Mouse (Mus musculus) hindbrain, embryonic 16.5 days (tissue): ENCODE data around the gene Erp44. TPM values are rescaled to one million over a fixed set of nuclear protein-coding genes. Genes with fewer than 3 reads are reported as not detected.

Experiments used
- ATAC-seq: fragments of 200-750 bp; cut with Nextera tagmentation; 2 replicates; pipeline ENCODE4 v1.8.0; 2017; ENCODE audit warnings: moderate TSS enrichment, moderate library complexity
- H3K27ac ChIP-seq: fragments of 300-500 bp; sonication (generic); 2 replicates; pipeline ENCODE4 v1.5.1; 2014; ENCODE audit warnings: low read depth, mild to moderate bottlenecking, control low read depth, low read length, moderate library complexity
- H3K27me3 ChIP-seq: fragments of 300-500 bp; sonication (generic); replicated peaks from 2 replicates; pipeline ENCODE4 v1.6.1; 2014; ENCODE audit warnings: low read length; ENCODE audit not compliant: control insufficient read depth, insufficient read depth
- H3K36me3 ChIP-seq: fragments of 300-500 bp; sonication (generic); 2 replicates; pipeline ENCODE4 v1.6.1; 2014; ENCODE audit warnings: mild to moderate bottlenecking, low read length, moderate library complexity, mixed read lengths; ENCODE audit not compliant: control insufficient read depth, insufficient read depth
- H3K4me1 ChIP-seq: fragments of 300-500 bp; sonication (generic); 2 replicates; pipeline ENCODE4 v1.6.1; 2014; ENCODE audit warnings: low read depth, low read length; ENCODE audit not compliant: control insufficient read depth, insufficient read depth
- H3K4me2 ChIP-seq: fragments of 300-500 bp; sonication (generic); 2 replicates; pipeline ENCODE4 v1.6.1; 2014; ENCODE audit warnings: mild to moderate bottlenecking, low read length, control low read depth, moderate library complexity
- H3K4me3 ChIP-seq: fragments of 300-500 bp; sonication (generic); 2 replicates; pipeline ENCODE4 v1.5.1; 2014; ENCODE audit warnings: mild to moderate bottlenecking, low read length, control low read depth, moderate library complexity
- H3K9ac ChIP-seq: fragments of 300-500 bp; sonication (generic); 2 replicates; pipeline ENCODE4 v1.6.1; 2014; ENCODE audit warnings: low read depth, mild to moderate bottlenecking, control low read depth, low read length, moderate library complexity
- H3K9me3 ChIP-seq: fragments of 300-500 bp; sonication (generic); 2 replicates; pipeline ENCODE4 v1.6.1; 2014; ENCODE audit warnings: mild to moderate bottlenecking, low read length, moderate library complexity; ENCODE audit not compliant: control insufficient read depth
- WGBS: fragments of 180-500 bp; shearing (Covaris S2); extraction: QIAGEN DNeasy Blood & Tissue Kit; methylation state at CpG from one replicate; pipeline ENCODE4 v1.1.7; 2014; 5-methylcytosine and 5-hydroxymethylcytosine counted together
- polyA plus RNA-seq: library from polyadenylated mRNA; unstranded; fragments of >200 nt; fragmentation: Nextera tagmentation; extraction: Ambion mirVana; gene quantifications from 2 replicates; pipeline ENCODE4 v1.2.1, GENCODE M21; 2015

Erp44 gene
- polyA plus RNA-seq, 1 experiment from 2014 or later: 64.2 TPM

- no peak overlapping the region for H3K27ac ChIP-seq
- H3K4me1 ChIP-seq: no peaks in the 10 kb centered on the region
- no peak overlapping the region for H3K4me3 ChIP-seq
- no peak for ATAC-seq
- H3K9me3 ChIP-seq: no peaks in the 10 kb centered on the region
- peaks cover 7% of the 10 kb centered on the region for H3K36me3 ChIP-seq
- 92% methylated on average over 8 of the region's 8 CpGs for WGBS
- H3K9ac ChIP-seq: no peak overlapping the region
- H3K27me3 ChIP-seq: no peaks in the 10 kb centered on the region
- no peak overlapping the region for H3K4me2 ChIP-seq
Observed at GRCm38 (mm10) chr4:48198447-48198846, 80.9 kb downstream of the Erp44 start.

- Histone ChIP-seq H3K4me3 (no peak overlapping the region), H3K9me3 (no peaks in the 10 kb centered on the region), H3K9ac (no peak overlapping the region), H3K4me1 (no peaks in the 10 kb centered on the region), H3K27me3 (no peaks in the 10 kb centered on the region), H3K4me2 (no peak overlapping the region), H3K36me3 (peaks cover 7% of the 10 kb centered on the region), H3K27ac (no peak overlapping the region)
- 85% methylated on average over 3 of the region's 3 CpGs for WGBS
- no peak for ATAC-seq
Observed at GRCm38 (mm10) chr4:48197925-48198324, 81.4 kb downstream of the Erp44 start.

- no peak for ATAC-seq
- H3K4me3 ChIP-seq: no peak overlapping the region
- no peak overlapping the region for H3K9ac ChIP-seq
- no peak overlapping the region for H3K4me2 ChIP-seq
- 86% methylated on average over 8 of the region's 8 CpGs for WGBS
- no peak overlapping the region for H3K27ac ChIP-seq
- no peaks in the 10 kb centered on the region for H3K27me3 ChIP-seq
- no peaks in the 10 kb centered on the region; the same call in 1 of the 2 replicates for H3K4me1 ChIP-seq
- no peaks in the 10 kb centered on the region for H3K9me3 ChIP-seq
- H3K36me3 ChIP-seq: peaks cover 5% of the 10 kb centered on the region; the same call in 1 of the 2 replicates
Observed at GRCm38 (mm10) chr4:48182115-48182806, 97.1 kb downstream of the Erp44 start.

- Histone ChIP-seq H3K27ac (no peak overlapping the region), H3K36me3 (peaks cover 5% of the 10 kb centered on the region; the same call in 1 of the 2 replicates), H3K4me1 (no peaks in the 10 kb centered on the region; the same call in 1 of the 2 replicates), H3K4me2 (no peak overlapping the region), H3K9ac (no peak overlapping the region), H3K4me3 (no peak overlapping the region), H3K9me3 (no peaks in the 10 kb centered on the region), H3K27me3 (no peaks in the 10 kb centered on the region)
- WGBS: 52% methylated on average over 6 of the region's 6 CpGs
- 0 out of 2 replicates have a peak, but pooled peaks have one; percentile 52 for ATAC-seq
Observed at GRCm38 (mm10) chr4:48181366-48181765, 98.0 kb downstream of the Erp44 start.

GRCm38 (mm10) chr4:48180922-48181321 lies 98.4 kb downstream of the Erp44 start:
- no peaks in the 10 kb centered on the region for H3K27me3 ChIP-seq
- WGBS: 16% methylated on average over 2 of the region's 2 CpGs
- H3K27ac ChIP-seq: no peak overlapping the region
- peaks cover 5% of the 10 kb centered on the region; the same call in 1 of the 2 replicates for H3K36me3 ChIP-seq
- no peak overlapping the region for H3K9ac ChIP-seq
- no peak overlapping the region for H3K4me2 ChIP-seq
- H3K9me3 ChIP-seq: no peaks in the 10 kb centered on the region
- ATAC-seq: peak; percentile 54; the same call in 1 of the 2 replicates
- H3K4me1 ChIP-seq: no peaks in the 10 kb centered on the region; the same call in 1 of the 2 replicates
- H3K4me3 ChIP-seq: no peak overlapping the region

GRCm38 (mm10) chr4:48175666-48176065 lies 103.7 kb downstream of the Erp44 start:
- H3K4me2 ChIP-seq: no peak overlapping the region
- no peaks in the 10 kb centered on the region for H3K27me3 ChIP-seq
- H3K9ac ChIP-seq: no peak overlapping the region
- H3K4me3 ChIP-seq: no peak overlapping the region
- no peaks in the 10 kb centered on the region for H3K4me1 ChIP-seq
- no peaks in the 10 kb centered on the region for H3K36me3 ChIP-seq
- no peak for ATAC-seq
- H3K27ac ChIP-seq: no peak overlapping the region
- no peaks in the 10 kb centered on the region for H3K9me3 ChIP-seq
- 87% methylated on average over 3 of the region's 3 CpGs for WGBS

GRCm38 (mm10) chr4:48163851-48164250 lies 115.5 kb downstream of the Erp44 start:
- H3K4me2 ChIP-seq: no peak overlapping the region
- H3K4me1 ChIP-seq: no peaks in the 10 kb centered on the region
- no peak overlapping the region for H3K27ac ChIP-seq
- H3K36me3 ChIP-seq: peaks cover 4% of the 10 kb centered on the region
- H3K9me3 ChIP-seq: no peaks in the 10 kb centered on the region
- no peak for ATAC-seq
- H3K4me3 ChIP-seq: no peak overlapping the region
- no peak overlapping the region for H3K9ac ChIP-seq
- WGBS: 79% methylated on average over 5 of the region's 5 CpGs
- no peaks in the 10 kb centered on the region for H3K27me3 ChIP-seq

GRCm38 (mm10) chr4:48160386-48160785 lies 119.0 kb downstream of the Erp44 start:
- Histone ChIP-seq H3K27me3 (no peaks in the 10 kb centered on the region), H3K9me3 (no peaks in the 10 kb centered on the region), H3K4me1 (no peaks in the 10 kb centered on the region), H3K9ac (no peak overlapping the region), H3K4me3 (no peak overlapping the region), H3K36me3 (peaks cover 5% of the 10 kb centered on the region; the same call in 1 of the 2 replicates), H3K4me2 (no peak overlapping the region), H3K27ac (no peak overlapping the region)
- no peak for ATAC-seq
- 87% methylated on average over 4 of the region's 4 CpGs for WGBS

GRCm38 (mm10) chr4:48155864-48156263 lies 123.5 kb downstream of the Erp44 start:
- Histone ChIP-seq H3K9me3 (no peaks in the 10 kb centered on the region), H3K27ac (no peak overlapping the region), H3K4me2 (no peak overlapping the region), H3K4me1 (no peaks in the 10 kb centered on the region), H3K9ac (no peak overlapping the region), H3K36me3 (peaks cover 5% of the 10 kb centered on the region; the same call in 1 of the 2 replicates), H3K27me3 (no peaks in the 10 kb centered on the region), H3K4me3 (no peak overlapping the region)
- no peak for ATAC-seq
- WGBS: 81% methylated on average over 1 of the region's 1 CpGs
